Mouse (Mus musculus): ENCODE measurements around the gene Dap. TPM values are rescaled to one million over a fixed set of nuclear protein-coding genes. Genes with fewer than 3 reads are reported as not detected.

Gene Dap
- polyA plus RNA-seq, 1 experiment = 53.3 TPM

- Histone ChIP-seq H3K36me3 (ENCODE audit: control insufficient read depth, insufficient read depth, low read length) (no peaks in the 10 kb centered on the region), H3K27me3 (ENCODE audit: control insufficient read depth, insufficient read depth, low read length) (no peaks in the 10 kb centered on the region), H3K4me1 (ENCODE audit: control insufficient read depth, insufficient read depth, low read length) (peaks cover 7% of the 10 kb centered on the region), H3K4me3 (ENCODE audit: control insufficient read depth, low read depth, low read length) (no peak overlapping the region), H3K27ac (ENCODE audit: control insufficient read depth, insufficient read depth, low read depth, low read length) (no peak overlapping the region)
- TF ChIP-seq CTCF (IDR thresholded peaks at IDR 0.05; ENCODE audit: control insufficient read depth, insufficient read depth, insufficient replicate concordance, low read depth, low read length) (no peak), POLR2A (IDR thresholded peaks at IDR 0.05; ENCODE audit: control insufficient read depth, low read depth, low read length) (no peak)
Measured at GRCm38 (mm10) chr15:31237898-31238297, 13.8 kb downstream of the Dap start.

DNA sequence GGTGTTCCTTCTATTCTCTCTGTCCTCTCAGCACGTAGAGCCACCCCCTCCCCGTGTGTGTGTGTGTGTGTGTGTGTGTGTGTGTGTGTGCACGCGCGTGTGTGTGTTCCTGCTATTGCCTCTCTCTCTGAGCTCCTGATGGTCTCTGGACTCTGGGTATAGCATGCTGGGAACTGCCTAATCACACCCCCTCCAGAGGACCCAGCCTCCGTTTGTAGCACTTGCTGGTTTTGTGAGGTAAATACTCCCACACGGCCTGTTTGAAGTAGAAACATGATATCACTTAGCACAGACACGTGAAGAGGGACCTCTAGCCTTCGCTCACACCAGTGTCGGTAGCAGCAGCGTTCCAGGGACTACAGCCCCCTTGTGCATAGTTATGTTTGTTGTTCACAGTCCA is 14.5 kb downstream of the Dap start:
- Histone ChIP-seq H3K4me1 (ENCODE audit: control insufficient read depth, insufficient read depth, low read length) (peaks cover 7% of the 10 kb centered on the region), H3K27me3 (ENCODE audit: control insufficient read depth, insufficient read depth, low read length) (no peaks in the 10 kb centered on the region), H3K36me3 (ENCODE audit: control insufficient read depth, insufficient read depth, low read length) (no peaks in the 10 kb centered on the region), H3K4me3 (ENCODE audit: control insufficient read depth, low read depth, low read length) (no peak overlapping the region), H3K27ac (ENCODE audit: control insufficient read depth, insufficient read depth, low read depth, low read length) (no peak overlapping the region)
- no peak for TF ChIP-seq CTCF (IDR thresholded peaks at IDR 0.05; ENCODE audit: control insufficient read depth, insufficient read depth, insufficient replicate concordance, low read depth, low read length)

DNA sequence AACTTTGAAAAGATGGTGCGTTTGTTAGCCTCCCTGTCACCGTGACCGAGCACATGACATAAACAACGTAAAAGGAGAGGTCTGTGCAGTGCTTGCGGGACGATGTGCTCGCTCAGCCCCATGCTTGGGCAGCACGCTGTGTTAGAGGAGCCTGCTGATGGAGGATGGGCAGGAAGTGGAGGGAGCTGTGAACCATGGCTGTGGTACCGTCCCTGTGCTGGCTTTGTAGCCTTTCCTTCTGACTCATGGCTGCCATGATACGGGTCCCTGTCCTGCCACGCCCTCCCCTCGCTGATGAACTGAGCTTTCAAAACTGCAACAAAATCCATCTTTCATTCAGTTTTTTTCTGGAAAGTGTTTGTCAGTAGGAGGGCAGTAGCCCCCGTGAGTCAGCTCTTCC is 15.6 kb downstream of the Dap start:
- no peak overlapping the region for H3K4me3 ChIP-seq (ENCODE audit: control insufficient read depth, low read depth, low read length)
- TF ChIP-seq POLR2A (IDR thresholded peaks at IDR 0.05; ENCODE audit: control insufficient read depth, low read depth, low read length) (no peak), CTCF (IDR thresholded peaks at IDR 0.05; ENCODE audit: control insufficient read depth, insufficient read depth, insufficient replicate concordance, low read depth, low read length) (no peak)

DNA sequence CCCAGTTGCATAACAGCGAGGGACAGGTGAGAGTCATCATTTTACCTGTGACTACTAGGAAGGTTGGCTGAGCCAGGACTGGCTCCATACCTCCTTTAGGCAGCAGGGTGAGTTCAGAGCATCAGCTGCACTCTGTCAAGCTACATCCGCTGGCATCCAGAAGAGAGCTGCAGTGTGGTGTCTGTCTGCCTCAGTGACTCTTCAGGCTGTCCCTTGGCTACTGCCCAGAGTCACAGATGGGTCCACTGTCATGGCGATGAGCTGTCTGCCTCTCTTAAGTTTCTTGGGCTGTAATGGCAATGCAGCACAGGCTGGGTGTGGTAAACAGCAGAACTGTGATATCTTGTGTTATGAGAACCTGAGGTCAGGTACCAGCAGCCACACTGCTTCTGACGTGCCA is 16.1 kb downstream of the Dap start:
- no peak for TF ChIP-seq CTCF (IDR thresholded peaks at IDR 0.05; ENCODE audit: control insufficient read depth, insufficient read depth, insufficient replicate concordance, low read depth, low read length)
- no peak for TF ChIP-seq POLR2A (IDR thresholded peaks at IDR 0.05; ENCODE audit: control insufficient read depth, low read depth, low read length)
- H3K27me3 ChIP-seq (ENCODE audit: control insufficient read depth, insufficient read depth, low read length) = no peaks in the 10 kb centered on the region
- H3K4me3 ChIP-seq (ENCODE audit: control insufficient read depth, low read depth, low read length) = no peak overlapping the region
- H3K4me1 ChIP-seq (ENCODE audit: control insufficient read depth, insufficient read depth, low read length) = peaks cover 7% of the 10 kb centered on the region
- H3K27ac ChIP-seq (ENCODE audit: control insufficient read depth, insufficient read depth, low read depth, low read length) = no peak overlapping the region
- H3K36me3 ChIP-seq (ENCODE audit: control insufficient read depth, insufficient read depth, low read length) = no peaks in the 10 kb centered on the region

More for the DNA sequence above, 15.6 kb downstream of the Dap start:
- Histone ChIP-seq H3K4me1 (ENCODE audit: control insufficient read depth, insufficient read depth, low read length) (peaks cover 7% of the 10 kb centered on the region), H3K27me3 (ENCODE audit: control insufficient read depth, insufficient read depth, low read length) (no peaks in the 10 kb centered on the region), H3K27ac (ENCODE audit: control insufficient read depth, insufficient read depth, low read depth, low read length) (no peak overlapping the region), H3K36me3 (ENCODE audit: control insufficient read depth, insufficient read depth, low read length) (no peaks in the 10 kb centered on the region)

GRCm38 (mm10) chr15:31243260-31243659 is 19.1 kb downstream of the Dap start:
- TF ChIP-seq CTCF (IDR thresholded peaks at IDR 0.05; ENCODE audit: control insufficient read depth, insufficient read depth, insufficient replicate concordance, low read depth, low read length) (no peak), POLR2A (IDR thresholded peaks at IDR 0.05; ENCODE audit: control insufficient read depth, low read depth, low read length) (no peak)
- Histone ChIP-seq H3K27ac (ENCODE audit: control insufficient read depth, insufficient read depth, low read depth, low read length) (no peak overlapping the region), H3K27me3 (ENCODE audit: control insufficient read depth, insufficient read depth, low read length) (no peaks in the 10 kb centered on the region), H3K4me3 (ENCODE audit: control insufficient read depth, low read depth, low read length) (no peak overlapping the region), H3K4me1 (ENCODE audit: control insufficient read depth, insufficient read depth, low read length) (peaks cover 7% of the 10 kb centered on the region), H3K36me3 (ENCODE audit: control insufficient read depth, insufficient read depth, low read length) (no peaks in the 10 kb centered on the region)

DNA sequence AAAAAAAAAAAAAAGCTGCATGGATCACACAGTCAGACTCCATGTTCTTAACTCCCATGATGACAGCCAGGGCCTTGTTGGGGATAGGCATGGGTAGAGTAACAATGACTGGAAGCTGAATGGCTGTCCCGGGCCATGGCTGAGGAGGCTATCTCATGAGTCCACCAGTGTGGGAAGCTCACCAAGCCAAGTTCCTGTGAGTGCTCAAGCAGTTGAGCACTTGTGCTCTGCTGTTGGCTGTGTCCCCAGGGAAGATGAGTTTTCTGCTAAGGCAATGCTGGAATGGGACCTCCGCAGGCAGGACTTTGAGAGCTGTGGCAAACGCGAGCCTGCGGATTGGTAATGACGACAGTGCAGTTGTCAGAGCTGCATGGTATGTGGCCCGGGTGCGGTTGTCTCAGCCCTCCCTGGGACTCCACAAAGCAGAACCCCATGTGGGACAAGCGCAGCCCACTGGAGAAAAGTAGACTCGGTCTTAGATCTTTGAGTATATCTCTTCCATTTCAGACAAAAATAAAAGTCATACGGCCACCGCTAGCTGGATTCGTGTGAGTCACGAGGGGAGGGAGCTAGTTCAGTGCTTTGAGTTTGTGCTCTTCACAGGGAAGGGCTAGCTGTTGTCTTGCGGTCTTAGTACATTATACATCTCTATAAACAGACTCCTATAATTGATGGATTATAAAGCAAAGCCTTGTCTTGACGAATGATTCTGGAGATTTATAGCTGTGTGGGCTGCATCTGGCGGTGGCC is 20.8 kb downstream of the Dap start:
- no peaks in the 10 kb centered on the region for H3K36me3 ChIP-seq (ENCODE audit: control insufficient read depth, insufficient read depth, low read length)
- peaks cover 5% of the 10 kb centered on the region for H3K4me1 ChIP-seq (ENCODE audit: control insufficient read depth, insufficient read depth, low read length)
- no peak overlapping the region for H3K4me3 ChIP-seq (ENCODE audit: control insufficient read depth, low read depth, low read length)
- no peak overlapping the region for H3K27ac ChIP-seq (ENCODE audit: control insufficient read depth, insufficient read depth, low read depth, low read length)
- no peak for TF ChIP-seq CTCF (IDR thresholded peaks at IDR 0.05; ENCODE audit: control insufficient read depth, insufficient read depth, insufficient replicate concordance, low read depth, low read length)
- no peak for TF ChIP-seq POLR2A (IDR thresholded peaks at IDR 0.05; ENCODE audit: control insufficient read depth, low read depth, low read length)
- no peaks in the 10 kb centered on the region for H3K27me3 ChIP-seq (ENCODE audit: control insufficient read depth, insufficient read depth, low read length)

- no peaks in the 10 kb centered on the region for H3K4me1 ChIP-seq (ENCODE audit: control insufficient read depth, insufficient read depth, low read length)
- no peak overlapping the region for H3K4me3 ChIP-seq (ENCODE audit: control insufficient read depth, low read depth, low read length)
- no peak for TF ChIP-seq POLR2A (IDR thresholded peaks at IDR 0.05; ENCODE audit: control insufficient read depth, low read depth, low read length)
- TF ChIP-seq CTCF (IDR thresholded peaks at IDR 0.05; ENCODE audit: control insufficient read depth, insufficient read depth, insufficient replicate concordance, low read depth, low read length) = no peak
- H3K36me3 ChIP-seq (ENCODE audit: control insufficient read depth, insufficient read depth, low read length) = no peaks in the 10 kb centered on the region
- H3K27ac ChIP-seq (ENCODE audit: control insufficient read depth, insufficient read depth, low read depth, low read length) = no peak overlapping the region
- H3K27me3 ChIP-seq (ENCODE audit: control insufficient read depth, insufficient read depth, low read length) = no peaks in the 10 kb centered on the region
Measured at GRCm38 (mm10) chr15:31245934-31246333, 21.8 kb downstream of the Dap start.

All from testis, adult 2 months (tissue).